Mouse (Mus musculus): ENCODE results near the gene Pip4k2c. TPM values are rescaled to one million over a fixed set of nuclear protein-coding genes. Genes with fewer than 3 reads are reported as not detected.

Gene Pip4k2c
- polyA plus RNA-seq, 1 experiment, result 58.8 TPM

DNA sequence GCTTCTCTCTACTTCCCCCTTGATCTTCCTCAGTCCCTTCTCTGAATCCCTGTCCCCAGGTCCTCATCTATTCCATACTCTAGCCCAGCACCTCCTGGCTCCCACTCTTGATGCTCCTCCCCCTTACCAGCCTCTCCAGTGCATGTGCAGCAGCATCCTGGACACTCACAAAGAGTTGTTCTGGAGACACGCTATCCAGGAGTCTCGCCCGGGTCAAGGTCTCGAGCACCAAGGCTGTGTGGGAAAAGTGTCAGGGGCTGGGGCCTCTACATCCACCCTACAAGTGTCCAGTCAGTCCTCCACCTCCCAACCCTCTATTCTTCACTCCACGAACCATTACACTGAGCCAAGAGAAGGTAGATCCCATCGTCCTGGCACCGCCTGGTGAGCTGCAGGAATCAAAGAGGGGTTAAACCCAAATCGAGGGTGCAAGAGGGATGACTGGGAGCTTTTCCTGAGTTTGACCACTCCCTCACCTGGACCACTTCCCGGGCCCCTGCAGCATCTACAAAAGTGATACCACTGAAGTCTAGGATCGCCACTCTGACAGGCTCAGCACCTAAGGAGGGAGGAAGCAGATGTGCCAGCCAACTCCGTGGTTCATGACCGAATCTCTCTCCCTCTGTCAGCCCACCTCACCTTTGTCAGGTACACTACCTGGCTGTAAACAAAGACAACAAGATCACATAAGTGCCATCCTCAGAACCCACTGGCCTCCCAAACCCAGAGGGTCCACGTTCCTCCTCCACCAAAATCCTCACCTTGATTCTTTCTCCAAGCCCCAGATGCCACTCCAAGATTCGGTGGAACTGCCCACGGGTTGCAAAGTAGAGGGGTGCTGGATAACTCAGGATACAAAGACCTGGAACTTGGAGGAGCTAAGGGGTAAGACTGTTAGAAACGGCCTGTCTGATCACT lies 38.0 kb downstream of the Pip4k2c start:
- no peak for TF ChIP-seq CTCF (IDR thresholded peaks at IDR 0.05; ENCODE audit: borderline replicate concordance, insufficient read depth, low read depth, low read length)
- TF ChIP-seq POLR2A (IDR thresholded peaks at IDR 0.05; ENCODE audit: borderline replicate concordance, insufficient read depth, low read length), result no peak
- Histone ChIP-seq H3K4me1 (ENCODE audit: control insufficient read depth, insufficient read depth, low read length) (0 out of 2 replicates have a peak, but pooled peaks cover 2% of the 10 kb centered on the region), H3K4me3 (replicated peaks; ENCODE audit: insufficient read depth, low read depth, low read length) (no peak overlapping the region), H3K27me3 (ENCODE audit: control insufficient read depth, insufficient read depth, low read length) (no peaks in the 10 kb centered on the region), H3K27ac (ENCODE audit: insufficient read depth, low read length) (no peak overlapping the region)
- no peak for DNase-seq
- 79% methylated on average over 16 of the region's 16 CpGs for WGBS

GRCm38 (mm10) chr10:127171631-127172200 lies 39.7 kb downstream of the Pip4k2c start:
- H3K4me1 ChIP-seq (ENCODE audit: control insufficient read depth, insufficient read depth, low read length), result peaks cover 11% of the 10 kb centered on the region
- 86% methylated on average over 15 of the region's 15 CpGs for whole genome bisulfite sequencing
- H3K27me3 ChIP-seq (ENCODE audit: control insufficient read depth, insufficient read depth, low read length), result no peaks in the 10 kb centered on the region
- no peak overlapping the region for H3K27ac ChIP-seq (ENCODE audit: insufficient read depth, low read length)
- TF ChIP-seq POLR2A (IDR thresholded peaks at IDR 0.05; ENCODE audit: borderline replicate concordance, insufficient read depth, low read length) (no peak), CTCF (IDR thresholded peaks at IDR 0.05; ENCODE audit: borderline replicate concordance, insufficient read depth, low read depth, low read length) (no peak)
- no peak overlapping the region for H3K4me3 ChIP-seq (replicated peaks; ENCODE audit: insufficient read depth, low read depth, low read length)
- DNase-seq, result no peak

- WGBS, result 25% methylated on average over 29 of the region's 29 CpGs
- DNase-seq, result peak; percentile 39 to 56
- no peak overlapping the region for H3K27ac ChIP-seq (ENCODE audit: insufficient read depth, low read length)
- peak; percentile 57; the same call in 1 of the 2 replicates for TF ChIP-seq CTCF (IDR thresholded peaks at IDR 0.05; ENCODE audit: borderline replicate concordance, insufficient read depth, low read depth, low read length)
- no peak for TF ChIP-seq POLR2A (IDR thresholded peaks at IDR 0.05; ENCODE audit: borderline replicate concordance, insufficient read depth, low read length)
- no peak overlapping the region for H3K4me3 ChIP-seq (replicated peaks; ENCODE audit: insufficient read depth, low read depth, low read length)
- H3K27me3 ChIP-seq (ENCODE audit: control insufficient read depth, insufficient read depth, low read length), result no peaks in the 10 kb centered on the region
- peaks cover 12% of the 10 kb centered on the region for H3K4me1 ChIP-seq (ENCODE audit: control insufficient read depth, insufficient read depth, low read length)
Observed at GRCm38 (mm10) chr10:127170837-127171272, 40.5 kb downstream of the Pip4k2c start.

GRCm38 (mm10) chr10:127170002-127170401 lies 41.4 kb downstream of the Pip4k2c start:
- no peak for DNase-seq

DNA sequence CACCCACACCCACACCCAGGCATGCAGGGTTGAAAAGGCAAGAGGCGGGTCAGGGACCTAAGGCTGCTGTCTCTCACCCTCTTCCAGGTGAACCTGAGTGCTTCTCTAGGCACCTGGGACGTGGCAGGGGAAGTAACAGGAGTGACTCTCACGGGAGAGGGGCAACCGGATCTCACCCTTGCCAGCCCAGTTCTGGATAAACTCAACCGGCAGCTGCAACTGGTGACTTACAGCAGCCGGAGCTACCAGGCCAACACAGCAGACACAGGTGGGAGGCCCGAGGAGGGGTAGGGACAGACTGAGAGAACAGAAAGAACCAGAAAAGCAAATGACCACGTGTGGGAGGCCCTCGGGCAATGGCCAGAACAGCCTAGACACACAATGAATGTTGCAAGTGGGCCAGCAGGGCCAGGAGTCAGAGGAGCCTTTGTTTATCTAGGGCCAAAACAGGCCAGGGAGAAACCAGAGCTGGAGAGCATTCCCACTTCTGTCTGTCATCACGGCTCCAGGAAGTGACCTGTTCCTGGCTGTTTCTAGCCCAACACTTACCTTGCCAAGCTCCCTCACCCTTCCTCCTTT lies 43.7 kb downstream of the Pip4k2c start:
- no peak overlapping the region for H3K4me3 ChIP-seq (replicated peaks; ENCODE audit: insufficient read depth, low read depth, low read length)
- WGBS, result 44% methylated on average over 10 of the region's 10 CpGs
- peaks cover 12% of the 10 kb centered on the region for H3K4me1 ChIP-seq (ENCODE audit: control insufficient read depth, insufficient read depth, low read length)
- TF ChIP-seq POLR2A (IDR thresholded peaks at IDR 0.05; ENCODE audit: borderline replicate concordance, insufficient read depth, low read length) (no peak), CTCF (IDR thresholded peaks at IDR 0.05; ENCODE audit: borderline replicate concordance, insufficient read depth, low read depth, low read length) (no peak)
- H3K27me3 ChIP-seq (ENCODE audit: control insufficient read depth, insufficient read depth, low read length), result no peaks in the 10 kb centered on the region
- no peak overlapping the region for H3K27ac ChIP-seq (ENCODE audit: insufficient read depth, low read length)
- DNase-seq, result peak in 1 of 2 experiments; percentile 32

More at GRCm38 (mm10) chr10:127170002-127170401, 41.4 kb downstream of the Pip4k2c start:
- H3K4me3 ChIP-seq (replicated peaks; ENCODE audit: insufficient read depth, low read depth, low read length), result no peak overlapping the region
- peaks cover 12% of the 10 kb centered on the region for H3K4me1 ChIP-seq (ENCODE audit: control insufficient read depth, insufficient read depth, low read length)
- no peak overlapping the region for H3K27ac ChIP-seq (ENCODE audit: insufficient read depth, low read length)
- TF ChIP-seq POLR2A (IDR thresholded peaks at IDR 0.05; ENCODE audit: borderline replicate concordance, insufficient read depth, low read length), result no peak
- no peak for TF ChIP-seq CTCF (IDR thresholded peaks at IDR 0.05; ENCODE audit: borderline replicate concordance, insufficient read depth, low read depth, low read length)
- no peaks in the 10 kb centered on the region for H3K27me3 ChIP-seq (ENCODE audit: control insufficient read depth, insufficient read depth, low read length)
- 53% methylated on average over 22 of the region's 22 CpGs for WGBS

DNA sequence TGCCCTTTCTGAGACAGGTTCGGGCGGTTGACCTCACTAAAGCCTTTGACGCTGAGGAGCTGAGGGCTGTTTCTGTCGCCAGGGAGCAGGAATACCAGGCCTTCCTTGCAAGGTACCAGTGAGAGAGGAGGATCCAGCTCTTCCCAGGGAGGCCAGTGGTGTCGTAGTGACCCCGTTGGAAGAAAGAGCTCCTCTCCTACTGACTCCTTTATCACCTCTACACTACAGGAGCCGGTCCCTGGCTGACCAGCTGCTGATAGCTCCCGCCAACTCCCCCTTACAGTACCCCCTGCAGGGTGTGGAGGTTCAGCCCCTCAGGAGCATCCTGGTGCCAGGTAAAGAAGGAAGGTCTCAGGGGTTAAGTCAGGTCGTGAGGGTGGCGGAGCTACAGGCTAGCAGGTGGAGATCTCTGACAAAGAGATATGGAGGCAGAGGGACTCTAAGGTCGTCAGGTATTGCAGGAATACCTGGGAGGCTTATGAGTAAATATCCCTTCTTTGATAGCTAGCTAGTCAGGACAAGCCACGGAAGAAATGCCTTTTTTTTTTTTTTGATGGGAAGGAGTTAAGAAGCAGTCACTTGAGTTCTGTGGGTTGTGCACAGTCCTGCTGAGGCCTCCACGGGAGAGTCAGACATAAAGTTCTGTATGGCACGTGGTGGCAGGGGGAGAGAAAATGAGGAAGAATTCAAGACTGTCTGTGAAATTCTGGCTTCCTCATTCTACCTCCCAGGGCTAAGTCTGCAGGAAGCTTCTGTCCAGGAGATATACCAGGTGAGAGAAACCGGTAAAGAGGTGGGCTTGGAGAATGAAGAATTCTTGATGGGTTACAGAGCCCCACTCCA lies 44.4 kb downstream of the Pip4k2c start:
- Histone ChIP-seq H3K27me3 (ENCODE audit: control insufficient read depth, insufficient read depth, low read length) (no peaks in the 10 kb centered on the region), H3K4me3 (replicated peaks; ENCODE audit: insufficient read depth, low read depth, low read length) (peak overlapping the region; percentile 71), H3K4me1 (ENCODE audit: control insufficient read depth, insufficient read depth, low read length) (peaks cover 12% of the 10 kb centered on the region), H3K27ac (ENCODE audit: insufficient read depth, low read length) (peak overlapping the region; percentile 90)
- peak in 1 of 2 experiments; percentile 28 for DNase-seq
- 18% methylated on average over 15 of the region's 15 CpGs for WGBS
- TF ChIP-seq CTCF (IDR thresholded peaks at IDR 0.05; ENCODE audit: borderline replicate concordance, insufficient read depth, low read depth, low read length) (no peak), POLR2A (IDR thresholded peaks at IDR 0.05; ENCODE audit: borderline replicate concordance, insufficient read depth, low read length) (no peak)

- WGBS, result 6% methylated on average over 11 of the region's 11 CpGs
- no peak for TF ChIP-seq CTCF (IDR thresholded peaks at IDR 0.05; ENCODE audit: borderline replicate concordance, insufficient read depth, low read depth, low read length)
- TF ChIP-seq POLR2A (IDR thresholded peaks at IDR 0.05; ENCODE audit: borderline replicate concordance, insufficient read depth, low read length), result no peak
- Histone ChIP-seq H3K27ac (ENCODE audit: insufficient read depth, low read length) (peak overlapping the region; percentile 90), H3K4me1 (ENCODE audit: control insufficient read depth, insufficient read depth, low read length) (peaks cover 12% of the 10 kb centered on the region), H3K4me3 (replicated peaks; ENCODE audit: insufficient read depth, low read depth, low read length) (peak overlapping the region; percentile 71), H3K27me3 (ENCODE audit: control insufficient read depth, insufficient read depth, low read length) (no peaks in the 10 kb centered on the region)
- no peak for DNase-seq
Observed at GRCm38 (mm10) chr10:127166404-127166715, 45.0 kb downstream of the Pip4k2c start.
